Mouse (Mus musculus) hematopoietic multipotent progenitor cell, adult 10-12 weeks (in vitro differentiated cells): Measurements from ENCODE around the gene Coa3. TPM values are rescaled to one million over a fixed set of nuclear protein-coding genes. Genes with fewer than 3 reads are reported as not detected.

ENCODE experiments used
- polyA plus RNA-seq: library from polyadenylated mRNA; stranded (reverse); fragments of >175 nt; gene quantifications from 2 replicates; pipeline ENCODE4 v1.2.3, GENCODE M21; 2012; ENCODE audit warnings: low replicate concordance

The Coa3 gene
- 3.3 and 26.9 TPM in 2 replicates for polyA plus RNA-seq

GRCm38 (mm10) chr11:101278223-101279192 is at the start of gene Coa3, which contains the start of gene Cntd1:
Coa3 (minus strand) TSS chr11:101279114.
Cntd1 (plus strand) TSS chr11:101279012.

GRCm38 (mm10) chr11:101324763-101325162 is 45.8 kb upstream of the Coa3 start, which contains the start of gene Aoc2:
Aoc2 (plus strand) TSS chr11:101325063.

GRCm38 (mm10) chr11:101315665-101316500 is 37.0 kb upstream of the Coa3 start, which contains the start of gene Psme3:
Psme3 (plus strand) TSS chr11:101316213.

GRCm38 (mm10) chr11:101302004-101302798 is 23.3 kb upstream of the Coa3 start, which contains the start of gene Becn1:
Becn1 (minus strand) TSS chr11:101302286.

GRCm38 (mm10) chr11:101259948-101260825 is 18.7 kb downstream of the Coa3 start, which contains the start of gene Wnk4:
Wnk4 (plus strand) TSS chr11:101260567.

GRCm38 (mm10) chr11:101253613-101254389 is 25.1 kb downstream of the Coa3 start, which contains the start of gene Vps25:
Vps25 (plus strand) TSS chr11:101253707.

GRCm38 (mm10) chr11:101245855-101246701 is 32.8 kb downstream of the Coa3 start, which contains the start of gene Ramp2:
Ramp2 (plus strand) TSS chr11:101246028.

Other genes with a start within 250 kb of the Coa3 start
- gene Naglu, start 209.1 kb downstream of the Coa3 start, polyA plus RNA-seq, result 14.9 and 32.1 TPM in 2 replicates
- gene Hsd17b1, start 200.7 kb downstream of the Coa3 start, polyA plus RNA-seq, result 2.1 and 2.3 TPM in 2 replicates
- 20.7 and 25.1 TPM in 2 replicates for gene Coasy, start 196.5 kb downstream of the Coa3 start, polyA plus RNA-seq
- 17.8 and 27.4 TPM in 2 replicates for gene Mlx, start 191.8 kb downstream of the Coa3 start, polyA plus RNA-seq
- 4.1 and 8.0 TPM in 2 replicates for gene Psmc3ip, start 183.7 kb downstream of the Coa3 start, polyA plus RNA-seq
- 20.0 and 29.0 TPM in 2 replicates for gene Retreg3, start 159.2 kb downstream of the Coa3 start, polyA plus RNA-seq
- 38.0 and 72.6 TPM in 2 replicates for gene Tubg1, start 159.2 kb downstream of the Coa3 start, polyA plus RNA-seq
- 9.0 and 11.8 TPM in 2 replicates for gene Tubg2, start 123.2 kb downstream of the Coa3 start, polyA plus RNA-seq
- gene Cntnap1, start 108.6 kb downstream of the Coa3 start, polyA plus RNA-seq, result 0.79 and 2.3 TPM in 2 replicates
- gene Plekhh3, start 107.8 kb downstream of the Coa3 start, polyA plus RNA-seq, result 4.4 and 26.2 TPM in 2 replicates
- 3.1 and 8.7 TPM in 2 replicates for gene Ccr10, start 103.7 kb downstream of the Coa3 start, polyA plus RNA-seq
- 7.0 and 17.6 TPM in 2 replicates for gene Ezh1, start 52.7 kb downstream of the Coa3 start, polyA plus RNA-seq
- 0.96 and 3.7 TPM in 2 replicates for gene Ramp2, start 33.1 kb downstream of the Coa3 start, polyA plus RNA-seq
- 96.8 and 109 TPM in 2 replicates for gene Vps25, start 25.4 kb downstream of the Coa3 start, polyA plus RNA-seq
- gene Wnk4, start 18.5 kb downstream of the Coa3 start, polyA plus RNA-seq, result 0.94 and 2.2 TPM in 2 replicates
- 0.11 TPM in 1 of 2 replicates, not detected in the other for gene Cntd1, start 102 bp downstream of the Coa3 start, polyA plus RNA-seq
- gene Becn1, start 23.2 kb upstream of the Coa3 start, polyA plus RNA-seq, result 108 and 173 TPM in 2 replicates
- 39.0 and 47.2 TPM in 2 replicates for gene Psme3, start 37.1 kb upstream of the Coa3 start, polyA plus RNA-seq
- gene Aoc2, start 45.9 kb upstream of the Coa3 start, polyA plus RNA-seq, result 7.3 and 9.0 TPM in 2 replicates
- gene Aoc3, start 51.5 kb upstream of the Coa3 start, polyA plus RNA-seq, result 0.10 and 0.11 TPM in 2 replicates
- gene G6pc, start 88.4 kb upstream of the Coa3 start, polyA plus RNA-seq, result not detected in 2 replicates
- 23.1 and 23.2 TPM in 2 replicates for gene Aarsd1, start 138.5 kb upstream of the Coa3 start, polyA plus RNA-seq
- 0.30 and 2.2 TPM in 2 replicates for gene Gm27029, start 145.7 kb upstream of the Coa3 start, polyA plus RNA-seq
- 9.5 and 10.3 TPM in 2 replicates for gene Rundc1, start 146.0 kb upstream of the Coa3 start, polyA plus RNA-seq
- gene Ptges3l, start 146.2 kb upstream of the Coa3 start, polyA plus RNA-seq, result 1.2 and 4.5 TPM in 2 replicates
- gene Rpl27, start 163.2 kb upstream of the Coa3 start, polyA plus RNA-seq, result 88.8 and 644 TPM in 2 replicates
- gene Ifi35, start 169.3 kb upstream of the Coa3 start, polyA plus RNA-seq, result 53.8 and 61.8 TPM in 2 replicates
- 0.97 and 1.5 TPM in 2 replicates for gene Rnd2, start 185.9 kb upstream of the Coa3 start, polyA plus RNA-seq
- 40.0 and 79.5 TPM in 2 replicates for gene Vat1, start 187.1 kb upstream of the Coa3 start, polyA plus RNA-seq